Mouse (Mus musculus): ENCODE data around the gene Tomm20.

Gene Tomm20

GRCm38 (mm10) chr8:126962871-126963270 lies 17.2 kb upstream of the Tomm20 start:
- no peak for DNase-seq (ENCODE audit: low read depth, low spot score)

GRCm38 (mm10) chr8:126961516-126961915 lies 15.9 kb upstream of the Tomm20 start:
- no peak for DNase-seq (ENCODE audit: low read depth, low spot score)

GRCm38 (mm10) chr8:126951900-126952636 lies 6.4 kb upstream of the Tomm20 start:
- no peak for DNase-seq (ENCODE audit: low read depth, low spot score)

- no peak for DNase-seq (ENCODE audit: low read depth, low spot score)
Observed at GRCm38 (mm10) chr8:126949527-126949926, 3.9 kb upstream of the Tomm20 start.

GRCm38 (mm10) chr8:126946444-126946843 lies 800 bp upstream of the Tomm20 start:
- no peak for DNase-seq (ENCODE audit: low read depth, low spot score)

GRCm38 (mm10) chr8:126944781-126945691 lies 608 bp downstream of the Tomm20 start:
- no peak for DNase-seq (ENCODE audit: low read depth, low spot score)

- DNase-seq (ENCODE audit: low read depth, low spot score): no peak
Observed at GRCm38 (mm10) chr8:126943565-126943964, 2.1 kb downstream of the Tomm20 start.

GRCm38 (mm10) chr8:126937337-126937736 lies 8.3 kb downstream of the Tomm20 start:
- peak; percentile 67 for DNase-seq (ENCODE audit: low read depth, low spot score)

GRCm38 (mm10) chr8:126935932-126936331 lies 9.7 kb downstream of the Tomm20 start:
- DNase-seq (ENCODE audit: low read depth, low spot score): no peak

GRCm38 (mm10) chr8:126935387-126935786 lies 10.3 kb downstream of the Tomm20 start:
- DNase-seq (ENCODE audit: low read depth, low spot score): no peak

- no peak for DNase-seq (ENCODE audit: low read depth, low spot score)
Observed at GRCm38 (mm10) chr8:126932656-126933055, 13.0 kb downstream of the Tomm20 start.

GRCm38 (mm10) chr8:126932249-126932648 lies 13.4 kb downstream of the Tomm20 start:
- DNase-seq (ENCODE audit: low read depth, low spot score): no peak

GRCm38 (mm10) chr8:126931720-126932119 lies 13.9 kb downstream of the Tomm20 start:
- DNase-seq (ENCODE audit: low read depth, low spot score): no peak

- no peak for DNase-seq (ENCODE audit: low read depth, low spot score)
Observed at GRCm38 (mm10) chr8:126929607-126930161, 16.0 kb downstream of the Tomm20 start.

- DNase-seq (ENCODE audit: low read depth, low spot score): no peak
Observed at GRCm38 (mm10) chr8:126928755-126929505, 16.7 kb downstream of the Tomm20 start.

- DNase-seq (ENCODE audit: low read depth, low spot score): no peak
Observed at GRCm38 (mm10) chr8:126928028-126928427, 17.6 kb downstream of the Tomm20 start.

- no peak for DNase-seq (ENCODE audit: low read depth, low spot score)
Observed at GRCm38 (mm10) chr8:126927058-126927457, 18.6 kb downstream of the Tomm20 start.

GRCm38 (mm10) chr8:126922981-126923380 lies 22.7 kb downstream of the Tomm20 start:
- DNase-seq (ENCODE audit: low read depth, low spot score): no peak

- DNase-seq (ENCODE audit: low read depth, low spot score): no peak
Observed at GRCm38 (mm10) chr8:126921432-126921831, 24.2 kb downstream of the Tomm20 start.

- no peak for DNase-seq (ENCODE audit: low read depth, low spot score)
Observed at GRCm38 (mm10) chr8:126920845-126921244, 24.8 kb downstream of the Tomm20 start.

GRCm38 (mm10) chr8:126920386-126920785 lies 25.3 kb downstream of the Tomm20 start:
- no peak for DNase-seq (ENCODE audit: low read depth, low spot score)

GRCm38 (mm10) chr8:126919703-126920102 lies 25.9 kb downstream of the Tomm20 start:
- DNase-seq (ENCODE audit: low read depth, low spot score): no peak

Measured in retina, adult 2 months (tissue).